Mouse (Mus musculus): ENCODE measurements around the gene Prss56.

The Prss56 gene

DNA sequence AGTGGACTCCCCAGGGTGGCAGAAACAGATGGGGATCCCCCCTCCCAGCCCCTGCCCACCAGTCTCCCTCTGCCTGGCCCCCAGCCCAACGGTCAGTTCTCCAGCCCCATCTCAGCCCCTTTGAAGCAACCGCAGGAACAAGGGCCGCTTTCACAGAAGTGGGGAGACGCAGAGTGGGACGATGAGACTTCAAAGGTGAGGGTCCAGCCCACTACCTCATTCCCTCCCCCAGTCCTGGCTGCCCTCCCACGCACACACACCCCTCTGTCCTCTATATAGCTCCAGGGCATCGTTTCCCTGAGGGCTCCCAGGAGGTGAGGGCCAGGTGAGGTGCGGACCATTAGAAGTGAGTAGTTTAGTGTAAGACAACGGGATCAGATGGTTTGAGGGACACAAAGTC is at the start of gene Prss56:
Gene Prss56 (plus strand): TSS at position 301 of the 400 bp plus-strand sequence.
- DNase-seq (ENCODE audit: low spot score in 2 of 2) = no peak

DNA sequence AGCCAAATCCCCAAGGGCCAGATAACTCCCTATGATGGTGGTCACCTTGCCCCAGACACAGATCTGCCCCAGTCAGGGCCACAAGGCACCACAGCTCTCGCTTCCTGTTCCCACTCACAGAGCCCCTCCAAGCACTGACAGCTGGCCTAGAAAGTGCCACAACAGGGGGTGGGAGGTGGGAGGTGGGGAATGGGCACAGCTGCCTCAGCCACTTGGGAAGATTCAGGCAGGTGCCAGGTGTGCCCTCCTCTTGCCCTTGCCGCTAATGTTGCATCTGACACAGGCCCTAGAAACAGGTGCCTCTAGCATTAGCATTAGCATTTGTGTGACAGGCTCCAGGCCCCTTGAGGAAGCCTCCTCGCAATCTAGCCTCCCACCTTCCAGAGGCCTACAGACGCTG is 41.6 kb upstream of the Prss56 start:
- DNase-seq (ENCODE audit: low spot score in 2 of 2) = no peak

GRCm38 (mm10) chr1:87142456-87142855 is 40.7 kb upstream of the Prss56 start:
- no peak for DNase-seq (ENCODE audit: low spot score in 2 of 2)

DNA sequence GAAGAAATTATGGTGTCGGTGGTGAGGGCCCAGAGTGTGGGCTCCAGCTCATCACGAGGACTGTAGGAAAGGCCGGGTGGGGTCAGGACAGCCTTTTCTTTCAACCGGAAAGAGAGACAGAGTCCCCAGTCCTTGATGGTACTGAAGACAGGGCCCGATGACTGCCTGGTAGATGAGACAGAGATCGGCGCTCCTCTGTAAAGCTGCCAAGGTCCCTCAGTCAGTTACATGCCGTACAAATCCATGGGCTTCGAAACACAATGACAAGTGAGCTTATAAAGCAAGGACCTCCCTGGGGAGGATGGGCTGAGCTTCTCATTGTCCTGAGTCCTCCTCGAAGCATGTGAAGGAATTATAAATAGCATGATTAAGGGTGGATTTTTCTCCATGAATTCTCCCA is 40.0 kb upstream of the Prss56 start:
- DNase-seq (ENCODE audit: low spot score in 2 of 2) = no peak

DNA sequence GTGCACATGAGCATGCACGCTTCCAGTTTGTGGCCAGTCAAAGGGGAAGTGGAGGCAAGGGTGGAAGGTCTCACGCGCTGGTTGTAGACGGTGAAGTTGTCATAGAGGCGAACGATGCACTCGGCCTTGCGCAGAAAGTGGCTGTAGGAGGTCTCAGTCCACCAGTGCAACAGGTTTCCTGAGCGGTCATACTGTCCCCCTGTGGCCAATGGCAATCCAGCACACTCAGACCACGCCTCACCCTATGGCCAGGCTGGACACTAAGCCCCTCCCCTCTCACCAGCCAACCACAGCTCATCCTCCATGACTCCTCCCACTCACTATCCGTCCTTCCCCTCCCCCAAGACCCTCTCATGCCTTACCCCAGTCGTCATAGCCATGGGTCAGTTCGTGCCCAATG is 33.7 kb upstream of the Prss56 start:
- DNase-seq (ENCODE audit: low spot score in 2 of 2) = no peak

DNA sequence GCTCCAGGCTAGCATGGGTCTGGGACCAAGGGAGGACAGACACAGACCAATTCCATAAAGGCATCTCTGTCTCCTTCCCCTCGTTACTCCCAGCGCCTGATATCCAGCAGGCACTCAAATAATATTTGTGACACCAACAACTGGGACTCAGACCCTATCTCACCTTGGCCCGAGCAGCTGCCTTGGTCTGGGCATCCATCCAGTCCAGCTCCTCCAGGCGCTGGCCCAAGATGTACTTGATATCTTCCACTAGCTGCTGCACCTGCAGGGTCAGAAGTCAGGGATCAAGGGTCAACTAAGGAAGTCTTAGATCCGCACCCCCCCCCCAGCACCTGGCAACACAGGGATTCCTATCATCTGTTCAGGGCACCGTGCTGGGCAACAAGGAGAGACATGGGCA is 31.8 kb upstream of the Prss56 start:
- no peak for DNase-seq (ENCODE audit: low spot score in 2 of 2)

DNA sequence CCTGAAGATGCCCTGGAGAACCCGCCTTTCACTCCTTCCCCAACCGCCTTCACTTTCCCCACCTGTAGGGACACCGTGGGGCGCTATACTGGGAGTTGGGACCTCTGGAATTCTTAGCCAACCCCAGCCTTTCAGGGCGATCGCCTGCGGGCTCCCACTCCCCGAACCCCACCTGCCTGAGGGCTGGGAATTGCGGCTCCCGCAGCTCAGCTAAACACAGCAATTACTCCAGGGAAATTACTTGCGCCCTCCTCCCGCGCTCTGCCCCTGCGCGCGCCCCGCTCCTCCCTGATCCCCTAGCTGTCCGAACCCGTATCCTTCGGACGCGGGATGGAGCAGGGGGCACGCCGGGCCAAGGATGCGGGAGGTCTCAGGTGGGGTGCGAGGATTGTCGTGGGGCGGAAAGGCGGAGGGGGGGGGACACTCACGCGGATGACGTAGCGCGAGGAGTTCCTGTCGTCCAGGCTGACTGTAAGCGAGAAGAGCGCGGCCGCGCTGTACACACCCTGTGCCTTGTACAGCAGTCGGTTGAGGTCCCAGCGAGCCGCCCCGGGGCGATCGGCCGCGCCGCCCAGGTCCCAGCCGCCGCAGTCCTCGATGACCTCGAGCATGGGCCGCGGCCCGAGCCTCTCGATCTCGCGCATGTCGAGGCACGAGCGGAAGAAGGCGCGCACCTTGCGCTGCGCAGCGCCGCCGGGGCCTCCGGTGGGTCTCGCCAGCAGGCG is 29.2 kb upstream of the Prss56 start:
- DNase-seq (ENCODE audit: low spot score in 2 of 2) = no peak

GRCm38 (mm10) chr1:87154501-87155120 is 28.5 kb upstream of the Prss56 start:
- DNase-seq (ENCODE audit: low spot score in 2 of 2) = no peak

DNA sequence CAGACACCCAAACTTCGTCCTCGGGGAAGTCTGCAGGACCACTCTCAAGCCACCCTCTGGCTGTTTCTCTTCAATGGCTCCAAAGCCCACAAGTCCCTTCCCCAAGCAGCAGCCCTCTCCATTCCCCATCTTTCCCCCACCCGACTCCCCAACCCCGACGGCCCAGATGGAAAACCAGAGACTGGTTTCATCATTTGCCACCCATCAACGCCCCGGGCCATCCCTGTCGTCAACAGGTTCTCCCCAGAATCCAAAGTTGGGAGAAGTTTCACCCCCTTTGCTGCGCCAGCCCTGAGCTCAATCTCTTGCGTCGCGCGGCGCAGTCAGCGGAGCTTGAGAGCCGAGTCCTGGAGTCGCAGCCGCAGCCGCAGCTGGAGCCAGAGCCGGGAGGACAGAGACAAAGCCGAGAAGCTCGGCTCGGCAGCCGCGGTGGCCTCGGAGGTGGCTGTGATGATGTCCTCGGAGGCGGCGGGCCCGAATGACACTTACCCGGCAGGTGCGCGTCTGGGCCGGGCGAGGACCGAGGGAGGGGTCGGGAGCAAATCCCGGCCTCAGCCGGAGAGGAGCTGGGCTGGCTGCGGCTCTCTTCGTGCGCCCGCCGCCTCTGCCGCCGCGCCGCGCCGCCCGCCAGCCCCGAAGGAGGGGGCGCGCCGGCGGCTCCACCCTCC is 27.4 kb upstream of the Prss56 start:
- DNase-seq (ENCODE audit: low spot score in 2 of 2) = no peak

- DNase-seq (ENCODE audit: low spot score in 2 of 2) = no peak
These were observed 26.9 kb upstream of the Prss56 start, which contains the start of gene Ecel1 for GRCm38 (mm10) chr1:87156199-87156587. TSS of gene Ecel1 (minus strand) at chr1:87156521.

DNA sequence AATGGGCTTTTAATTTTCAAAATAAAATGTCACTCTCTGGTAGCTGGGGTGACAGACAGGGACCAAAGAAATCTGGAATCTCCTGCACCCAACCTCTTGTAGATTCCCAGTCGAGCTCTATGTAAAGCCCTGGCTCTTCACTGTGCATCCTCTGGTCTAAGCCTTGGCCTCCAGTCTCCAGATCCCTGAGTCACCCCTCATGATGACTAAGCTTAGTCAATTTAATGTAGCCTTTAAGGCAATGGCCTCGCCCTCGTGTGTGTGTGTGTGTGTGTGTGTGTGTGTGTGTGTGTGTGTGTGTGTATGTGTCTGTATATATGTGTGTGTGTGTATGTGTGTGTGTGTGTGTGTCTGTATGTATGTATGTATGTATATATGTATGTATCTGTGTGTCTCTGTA is 23.7 kb upstream of the Prss56 start:
- DNase-seq (ENCODE audit: low spot score in 2 of 2) = no peak

GRCm38 (mm10) chr1:87164164-87164795 is 18.8 kb upstream of the Prss56 start:
- no peak for DNase-seq (ENCODE audit: low spot score in 2 of 2)

GRCm38 (mm10) chr1:87164796-87165184 is 18.3 kb upstream of the Prss56 start:
- DNase-seq (ENCODE audit: low spot score in 2 of 2) = no peak

DNA sequence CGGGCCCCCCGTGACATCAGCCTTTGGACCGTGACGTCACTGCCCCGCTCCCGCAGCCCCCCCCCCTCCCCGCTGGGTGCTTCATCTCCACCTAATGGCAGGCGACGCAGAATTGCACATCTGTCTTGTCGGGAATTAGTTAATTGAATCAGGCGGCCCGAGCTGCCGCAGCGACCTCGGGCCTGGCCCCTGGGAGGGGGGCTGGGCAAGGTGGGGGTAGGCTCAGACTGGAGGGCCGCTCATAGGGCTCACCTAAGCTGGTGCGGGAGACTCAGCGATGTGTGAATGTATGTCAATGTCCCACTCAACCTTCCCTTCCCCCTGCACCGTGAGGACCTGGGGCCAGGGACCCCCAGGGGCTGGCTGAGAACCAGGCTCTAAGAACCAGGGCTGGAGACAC is 12.7 kb upstream of the Prss56 start:
- DNase-seq (ENCODE audit: low spot score in 2 of 2) = no peak

GRCm38 (mm10) chr1:87171312-87171711 is 11.8 kb upstream of the Prss56 start:
- no peak for DNase-seq (ENCODE audit: low spot score in 2 of 2)

GRCm38 (mm10) chr1:87172316-87172715 is 10.8 kb upstream of the Prss56 start:
- DNase-seq (ENCODE audit: low spot score in 2 of 2) = no peak

DNA sequence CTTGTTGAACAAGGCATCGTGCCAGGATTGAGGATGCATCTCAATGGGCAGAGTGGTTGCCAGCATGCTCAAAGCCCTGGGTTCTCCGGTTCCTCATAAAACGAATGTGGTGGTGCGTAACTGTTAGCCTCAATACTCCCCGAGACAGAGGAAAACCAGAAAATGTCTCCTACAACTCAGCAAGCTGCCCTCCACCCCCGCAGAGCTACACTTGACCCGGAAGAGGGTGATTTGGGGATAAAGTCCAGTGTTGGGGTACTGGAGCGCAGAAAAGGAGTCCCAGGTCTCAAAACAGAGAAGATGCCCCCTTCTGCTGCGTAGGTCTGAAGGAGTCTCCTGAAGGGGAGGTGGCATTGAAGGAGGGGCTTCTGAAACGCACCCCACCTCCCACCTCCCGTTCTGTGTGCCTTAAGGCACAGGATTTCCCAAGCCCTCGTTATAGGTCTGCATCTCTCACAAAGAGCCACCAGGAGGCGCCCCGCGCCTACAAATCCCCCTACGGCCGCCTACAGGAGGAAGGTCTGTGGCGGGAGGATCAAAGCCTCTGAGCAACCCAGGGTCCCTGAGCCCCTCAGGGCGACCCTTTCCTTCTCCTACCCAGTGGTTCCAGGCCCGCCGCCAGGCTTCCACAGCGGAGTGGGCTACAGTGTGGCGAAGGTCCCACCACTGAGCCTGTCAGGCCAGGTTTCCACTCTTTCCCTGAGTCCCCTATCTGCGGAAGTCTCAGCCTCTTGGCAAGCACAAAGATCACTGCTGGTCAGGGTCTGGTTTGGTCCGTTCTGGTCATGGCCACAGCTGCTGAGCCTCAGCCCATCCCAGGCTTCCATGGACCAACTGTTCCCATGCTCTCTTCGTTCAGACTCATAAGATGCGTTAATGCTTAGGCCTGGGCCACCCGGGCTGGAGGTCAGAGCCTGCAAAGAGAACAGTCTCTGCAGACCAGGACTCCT is 8.8 kb upstream of the Prss56 start:
- peak in 1 of 2 experiments; percentile 71 for DNase-seq (ENCODE audit: low spot score in 2 of 2)

- peak in 1 of 2 experiments; percentile 63 for DNase-seq (ENCODE audit: low spot score in 2 of 2)
These were observed 7.2 kb upstream of the Prss56 start for GRCm38 (mm10) chr1:87175852-87176292.

- DNase-seq (ENCODE audit: low spot score in 2 of 2) = no peak
These were observed 2.2 kb upstream of the Prss56 start for GRCm38 (mm10) chr1:87180896-87181295.

DNA sequence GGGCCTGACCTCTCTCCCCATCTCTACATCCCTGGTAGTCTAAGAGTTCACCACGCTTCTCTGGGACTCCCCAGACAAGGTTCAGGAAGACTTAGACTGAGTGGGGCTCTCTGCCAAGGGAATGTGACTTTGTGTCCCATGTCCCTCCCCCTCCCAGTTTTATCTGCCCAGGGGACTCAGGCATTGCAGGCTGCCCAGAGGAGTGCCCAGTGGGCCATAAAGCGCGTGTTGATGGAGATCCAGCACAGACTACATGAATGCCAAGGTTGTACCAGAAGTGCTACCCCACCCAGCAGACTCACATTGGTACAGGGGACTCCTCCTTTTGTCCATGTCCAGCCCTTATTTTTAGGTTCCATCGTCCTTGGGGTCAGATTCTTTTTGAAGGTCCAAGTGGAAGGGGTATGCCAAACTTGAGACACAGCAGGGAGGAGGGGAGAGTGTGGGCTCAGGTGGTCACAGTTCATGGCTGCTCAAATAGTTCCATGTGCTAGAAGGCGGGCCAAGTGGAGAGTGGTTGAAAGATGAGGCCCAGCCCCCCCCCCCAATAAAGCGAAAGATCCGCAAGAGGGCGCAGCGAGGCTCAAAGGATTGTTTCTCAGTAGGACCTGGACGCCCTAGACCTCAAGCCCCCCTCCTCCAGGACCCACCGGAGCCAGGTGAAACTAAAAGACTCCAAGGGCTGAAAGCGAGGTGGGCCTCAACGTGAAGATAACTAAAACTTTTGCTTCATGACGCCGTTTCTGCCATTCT is 1.1 kb downstream of the Prss56 start:
- DNase-seq (ENCODE audit: low spot score in 2 of 2) = no peak

DNA sequence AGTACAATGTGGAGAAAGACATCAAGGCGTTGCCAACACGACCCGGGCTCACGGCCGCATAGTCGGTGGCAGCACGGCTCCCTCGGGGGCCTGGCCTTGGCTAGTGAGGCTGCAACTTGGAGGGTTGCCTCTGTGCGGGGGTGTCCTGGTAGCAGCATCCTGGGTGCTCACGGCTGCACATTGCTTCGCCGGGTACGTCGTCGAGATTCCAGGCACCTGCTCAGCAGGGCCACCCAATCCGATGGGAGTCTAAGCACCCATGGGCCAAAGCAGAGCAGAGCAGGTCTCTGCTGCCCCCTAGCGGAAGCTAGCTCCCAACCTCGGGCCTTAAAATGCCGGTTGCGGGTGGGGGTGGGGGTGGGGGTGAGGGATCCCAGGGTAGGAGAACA is 1.6 kb downstream of the Prss56 start:
- peak; percentile 52 to 68 for DNase-seq (ENCODE audit: low spot score in 2 of 2)

Measured in cerebellum, postnatal 4 days (tissue).